Mouse (Mus musculus): ENCODE results near the gene Nop58. TPM values are rescaled to one million over a fixed set of nuclear protein-coding genes. Genes with fewer than 3 reads are reported as not detected.
A peak's percentile ranks its signal among the peaks of the same experiment; 100 is the strongest.

Gene Nop58
- polyA plus RNA-seq, 1 experiment from 2014 or later: 140 TPM

DNA sequence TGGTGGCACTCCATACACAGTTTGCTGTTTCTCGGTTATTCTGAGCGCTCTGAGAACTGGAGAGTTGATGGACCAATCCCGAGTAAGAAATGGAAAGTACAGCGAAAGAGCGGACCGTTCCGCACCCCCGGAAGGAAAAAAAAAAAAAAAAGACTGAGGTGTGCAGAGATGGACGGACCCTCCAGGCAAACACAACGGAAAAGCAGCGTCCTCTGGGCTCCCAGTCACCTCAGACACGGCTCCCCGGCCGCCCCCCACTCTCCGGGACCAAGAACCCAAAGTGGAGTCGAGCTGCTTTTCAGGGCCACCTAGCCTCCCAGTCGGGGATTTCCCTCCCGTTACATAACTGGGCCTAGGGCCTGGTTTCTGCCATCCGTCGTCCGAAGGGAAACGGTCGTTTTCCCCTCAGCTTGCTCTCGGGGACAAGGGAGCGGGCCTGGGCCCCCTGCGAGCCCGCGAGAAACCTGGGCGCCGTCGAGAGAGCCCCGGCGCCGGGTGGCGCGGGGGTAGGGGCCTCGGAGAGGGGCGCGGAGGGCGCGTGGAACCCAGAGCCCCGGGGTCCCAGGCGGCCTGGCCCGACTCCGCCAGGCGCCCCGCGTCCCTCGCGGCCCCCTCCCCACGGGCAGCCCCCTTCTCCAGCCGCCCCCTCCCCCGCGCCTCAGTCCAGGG is 14.7 kb upstream of the Nop58 start:
- peak; percentile 76 for ATAC-seq (ENCODE audit: low FRiP score)
- H3K9ac ChIP-seq (replicated peaks): peak overlapping the region; percentile 93
- no peaks in the 10 kb centered on the region for H3K9me3 ChIP-seq (replicated peaks)
- peaks cover 28% of the 10 kb centered on the region for H3K4me1 ChIP-seq
- peak overlapping the region; percentile 84 for H3K4me3 ChIP-seq (replicated peaks)
- WGBS: under 1% methylated on average over 52 of the region's 54 CpGs
- no peaks in the 10 kb centered on the region for H3K36me3 ChIP-seq
- H3K4me2 ChIP-seq: peak overlapping the region; percentile 82
- H3K27ac ChIP-seq (replicated peaks): peak overlapping the region; percentile 94
- H3K27me3 ChIP-seq (replicated peaks): no peaks in the 10 kb centered on the region

- Histone ChIP-seq H3K4me1 (peaks cover 28% of the 10 kb centered on the region), H3K27ac (replicated peaks) (peak within 1 kb of the TSS; percentile 94), H3K4me2 (peak within 1 kb of the TSS; percentile 82), H3K36me3 (no peaks in the 10 kb centered on the region), H3K9me3 (replicated peaks) (no peaks in the 10 kb centered on the region), H3K4me3 (replicated peaks) (peak within 1 kb of the TSS; percentile 84), H3K9ac (replicated peaks) (peak within 1 kb of the TSS; percentile 93), H3K27me3 (replicated peaks) (no peaks in the 10 kb centered on the region)
- 0% methylated on average over 36 of the region's 36 CpGs for WGBS
- peak; percentile 96 for ATAC-seq (ENCODE audit: low FRiP score)
Observed at GRCm38 (mm10) chr1:59670641-59671168, 14.1 kb upstream of the Nop58 start, which contains the start of gene Sumo1. TSS of gene Sumo1 (minus strand) at chr1:59670834.

DNA sequence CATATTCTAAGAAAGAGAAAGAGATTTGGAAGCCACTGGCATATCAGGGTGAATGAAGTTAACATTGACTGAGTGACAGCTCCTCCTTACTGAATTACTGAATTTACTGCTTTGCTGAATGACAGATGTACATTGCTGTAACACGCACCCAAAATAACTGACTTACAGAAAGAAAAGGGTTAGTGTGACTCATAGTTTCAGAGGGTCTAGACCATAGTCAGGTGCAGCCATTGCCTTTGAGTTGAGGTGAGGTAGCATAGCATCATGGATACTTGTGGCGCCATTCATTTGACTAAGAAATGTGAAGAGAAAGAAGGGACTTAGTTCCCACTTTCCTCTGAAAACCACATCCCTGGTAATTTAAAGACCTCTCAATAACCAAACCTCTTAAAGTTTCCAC is 11.1 kb upstream of the Nop58 start:
- Histone ChIP-seq H3K27ac (replicated peaks) (no peak overlapping the region), H3K9me3 (replicated peaks) (no peaks in the 10 kb centered on the region), H3K27me3 (replicated peaks) (no peaks in the 10 kb centered on the region), H3K9ac (replicated peaks) (no peak overlapping the region), H3K4me3 (replicated peaks) (no peak overlapping the region), H3K4me2 (no peak overlapping the region), H3K36me3 (no peaks in the 10 kb centered on the region), H3K4me1 (peaks cover 20% of the 10 kb centered on the region)
- WGBS: 97% methylated on average over 2 of the region's 2 CpGs
- ATAC-seq (ENCODE audit: low FRiP score): no peak

DNA sequence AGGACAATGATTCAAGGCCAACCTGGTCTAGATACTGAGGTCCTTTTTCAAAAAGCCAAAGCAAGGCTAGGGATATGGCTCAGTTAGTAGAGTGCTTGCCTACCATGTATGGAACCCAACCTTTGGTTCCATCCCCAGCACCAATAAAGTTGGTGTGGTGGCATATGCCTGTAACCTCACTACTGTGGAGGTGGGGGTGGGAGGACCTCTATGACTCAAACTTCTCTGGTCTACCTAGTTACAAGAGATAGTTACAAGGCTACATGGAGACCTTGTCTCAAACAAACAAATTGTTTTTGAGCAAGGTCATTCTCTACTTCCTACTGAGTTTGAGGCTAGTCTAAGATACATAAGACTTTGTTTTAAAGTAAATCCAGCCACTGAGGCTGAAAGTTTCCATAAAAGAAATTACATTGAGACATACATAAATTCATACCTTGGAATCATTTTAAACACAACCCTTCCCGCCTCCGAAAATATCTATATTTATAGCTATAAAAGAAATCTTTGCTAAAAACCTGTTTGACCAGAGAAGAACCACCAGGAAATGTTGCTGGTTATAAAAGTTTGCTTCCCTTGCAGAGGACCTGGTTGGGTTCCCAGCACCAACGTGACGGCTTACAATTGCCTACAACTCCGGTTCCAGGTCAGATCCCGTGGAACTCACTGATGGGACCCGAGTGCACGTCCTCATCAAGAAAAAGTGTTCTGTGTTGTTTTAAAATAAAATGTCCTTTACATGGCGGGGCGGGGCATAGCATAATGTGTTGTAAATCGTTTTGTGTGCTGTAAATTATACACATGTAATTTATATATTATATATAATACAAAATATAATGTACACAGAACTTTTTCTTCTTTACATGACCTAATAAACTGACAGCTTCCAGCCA is 599 bp upstream of the Nop58 start:
- Histone ChIP-seq H3K4me3 (replicated peaks) (peak overlapping the region; percentile 89), H3K4me2 (peak overlapping the region; percentile 94), H3K27ac (replicated peaks) (no peak overlapping the region), H3K27me3 (replicated peaks) (0 out of 2 replicates have a peak, but pooled peaks cover 11% of the 10 kb centered on the region), H3K36me3 (no peaks in the 10 kb centered on the region), H3K4me1 (peaks cover 22% of the 10 kb centered on the region), H3K9ac (replicated peaks) (peak overlapping the region; percentile 37; the same call in 1 of the 2 replicates), H3K9me3 (replicated peaks) (no peaks in the 10 kb centered on the region)
- peak; percentile 66 for ATAC-seq (ENCODE audit: low FRiP score)
- WGBS: 13% methylated on average over 11 of the region's 11 CpGs

GRCm38 (mm10) chr1:59687493-59687892 is 2.7 kb downstream of the Nop58 start:
- Histone ChIP-seq H3K4me2 (no peak overlapping the region), H3K4me1 (peaks cover 22% of the 10 kb centered on the region), H3K27me3 (replicated peaks) (0 out of 2 replicates have a peak, but pooled peaks cover 7% of the 10 kb centered on the region), H3K4me3 (replicated peaks) (no peak overlapping the region), H3K9me3 (replicated peaks) (no peaks in the 10 kb centered on the region), H3K36me3 (peaks cover 5% of the 10 kb centered on the region; the same call in 1 of the 2 replicates), H3K9ac (replicated peaks) (no peak overlapping the region), H3K27ac (replicated peaks) (no peak overlapping the region)
- WGBS: 82% methylated on average over 1 of the region's 1 CpGs
- no peak for ATAC-seq (ENCODE audit: low FRiP score)

DNA sequence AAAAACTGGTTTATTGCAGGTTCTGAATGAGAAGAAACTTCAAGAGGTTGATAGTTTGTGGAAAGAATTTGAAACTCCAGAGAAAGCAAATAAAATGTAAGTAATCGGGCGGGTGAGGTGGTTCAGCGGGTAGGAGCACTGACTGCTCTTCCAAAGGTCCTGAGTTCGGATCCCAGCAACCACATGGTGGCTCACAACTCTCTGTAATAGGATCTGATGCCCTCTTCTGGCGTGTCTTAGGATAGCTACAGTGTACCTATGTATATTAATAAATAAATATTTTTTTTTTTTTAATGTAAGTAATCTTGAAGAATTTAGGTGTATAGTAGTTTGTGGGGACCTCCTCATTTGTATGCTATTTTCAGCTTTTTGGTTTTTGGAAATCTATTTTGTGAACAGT is 5.7 kb downstream of the Nop58 start:
- no peak for ATAC-seq (ENCODE audit: low FRiP score)
- 95% methylated on average over 5 of the region's 5 CpGs for WGBS

DNA sequence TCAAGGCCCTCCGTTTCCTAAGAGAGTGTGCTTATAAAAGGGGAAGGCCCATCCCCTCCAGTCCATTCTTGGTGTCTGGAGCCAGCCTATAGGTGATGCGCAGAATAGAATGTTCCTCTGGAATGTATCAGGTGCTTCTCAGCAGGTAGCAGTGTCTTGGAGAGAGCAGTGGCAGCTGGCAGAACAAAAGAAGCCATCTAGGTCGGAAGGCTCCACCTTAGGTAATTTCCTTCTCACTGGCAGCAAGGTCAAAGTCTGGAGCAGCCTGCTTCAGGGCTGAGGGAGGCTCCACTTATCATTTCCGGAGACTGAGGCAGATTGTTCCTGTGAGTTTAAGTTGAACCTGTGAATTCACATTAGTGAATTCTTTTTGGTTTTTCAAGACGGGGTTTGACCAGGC is 13.0 kb downstream of the Nop58 start:
- Histone ChIP-seq H3K4me1 (no peaks in the 10 kb centered on the region), H3K4me3 (replicated peaks) (no peak overlapping the region), H3K4me2 (no peak overlapping the region), H3K9ac (replicated peaks) (no peak overlapping the region), H3K9me3 (replicated peaks) (no peaks in the 10 kb centered on the region), H3K36me3 (peaks cover 65% of the 10 kb centered on the region), H3K27ac (replicated peaks) (no peak overlapping the region), H3K27me3 (replicated peaks) (no peaks in the 10 kb centered on the region)
- WGBS: 88% methylated on average over 5 of the region's 5 CpGs
- ATAC-seq (ENCODE audit: low FRiP score): no peak

More for the DNA sequence above, 5.7 kb downstream of the Nop58 start:
- no peak overlapping the region for H3K4me2 ChIP-seq
- no peak overlapping the region for H3K27ac ChIP-seq (replicated peaks)
- no peak overlapping the region for H3K4me3 ChIP-seq (replicated peaks)
- no peak overlapping the region for H3K9ac ChIP-seq (replicated peaks)
- H3K36me3 ChIP-seq: peaks cover 21% of the 10 kb centered on the region
- H3K27me3 ChIP-seq (replicated peaks): no peaks in the 10 kb centered on the region
- H3K4me1 ChIP-seq: peaks cover 22% of the 10 kb centered on the region
- H3K9me3 ChIP-seq (replicated peaks): no peaks in the 10 kb centered on the region

DNA sequence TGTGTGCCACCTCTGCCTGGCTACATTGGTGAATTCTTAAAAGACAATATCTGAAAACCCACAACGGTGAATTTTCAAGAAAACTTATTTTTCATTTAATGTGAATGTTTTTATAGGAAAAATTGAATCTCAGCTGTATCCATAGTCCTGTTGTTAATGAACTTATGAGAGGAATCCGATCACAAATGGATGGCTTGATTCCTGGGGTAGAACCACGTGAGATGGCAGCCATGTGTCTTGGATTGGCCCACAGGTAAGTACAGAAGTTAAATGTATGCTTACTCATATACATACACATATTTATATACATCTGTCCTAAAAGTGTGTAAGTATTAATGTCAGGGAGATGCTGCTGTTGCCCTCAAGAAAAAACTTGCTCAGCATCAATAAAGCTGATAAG is 13.4 kb downstream of the Nop58 start:
- Histone ChIP-seq H3K4me2 (no peak overlapping the region), H3K4me1 (no peaks in the 10 kb centered on the region), H3K27me3 (replicated peaks) (no peaks in the 10 kb centered on the region), H3K9ac (replicated peaks) (no peak overlapping the region), H3K9me3 (replicated peaks) (no peaks in the 10 kb centered on the region), H3K36me3 (peaks cover 61% of the 10 kb centered on the region), H3K4me3 (replicated peaks) (no peak overlapping the region), H3K27ac (replicated peaks) (no peak overlapping the region)
- no peak for ATAC-seq (ENCODE audit: low FRiP score)
- 98% methylated on average over 3 of the region's 3 CpGs for WGBS

DNA sequence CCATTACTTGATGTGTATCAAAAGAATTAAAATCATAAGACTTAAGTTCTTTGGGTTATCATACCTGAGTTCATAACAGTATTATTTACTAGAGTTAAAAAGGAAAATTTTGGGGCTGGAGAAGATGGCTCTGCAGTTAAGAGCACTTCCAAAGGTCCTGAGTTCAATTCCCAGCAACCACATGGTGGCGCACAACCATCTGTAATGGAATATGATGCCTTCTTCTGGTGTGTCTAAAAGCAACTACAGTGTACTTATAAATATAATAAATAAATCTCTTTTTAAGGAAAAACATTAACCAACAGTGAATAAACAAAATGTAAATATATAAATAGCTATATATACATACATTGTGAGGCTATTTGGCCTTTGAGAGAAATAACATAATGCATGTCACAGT is 17.0 kb downstream of the Nop58 start:
- Histone ChIP-seq H3K27me3 (replicated peaks) (no peaks in the 10 kb centered on the region), H3K27ac (replicated peaks) (no peak overlapping the region), H3K4me2 (no peak overlapping the region), H3K36me3 (peaks cover 67% of the 10 kb centered on the region), H3K4me1 (no peaks in the 10 kb centered on the region), H3K9ac (replicated peaks) (no peak overlapping the region), H3K9me3 (replicated peaks) (no peaks in the 10 kb centered on the region), H3K4me3 (replicated peaks) (no peak overlapping the region)
- 100% methylated on average over 1 of the region's 1 CpGs for WGBS
- ATAC-seq (ENCODE audit: low FRiP score): no peak

DNA sequence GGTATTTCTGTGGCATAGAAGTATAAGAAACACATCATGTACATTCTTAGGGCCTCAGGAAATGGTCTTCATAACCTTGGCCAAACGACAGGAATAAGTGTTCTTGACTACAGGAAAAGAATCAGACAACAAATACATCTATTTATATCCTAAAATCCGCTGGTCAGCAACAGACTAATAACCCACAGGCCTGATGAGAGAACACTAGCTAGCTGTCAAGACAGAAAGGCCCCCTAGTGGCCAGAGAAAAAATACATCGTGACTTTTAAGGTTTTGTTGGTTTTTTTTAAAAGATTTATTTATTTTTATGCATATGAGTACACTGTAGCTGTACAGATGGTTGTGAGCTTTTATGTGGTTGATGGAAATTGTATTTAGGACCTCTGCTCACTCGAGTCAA is 35.1 kb downstream of the Nop58 start:
- Histone ChIP-seq H3K27me3 (replicated peaks) (no peaks in the 10 kb centered on the region), H3K4me1 (no peaks in the 10 kb centered on the region), H3K27ac (replicated peaks) (no peak overlapping the region), H3K4me3 (replicated peaks) (no peak overlapping the region), H3K9me3 (replicated peaks) (no peaks in the 10 kb centered on the region), H3K4me2 (no peak overlapping the region), H3K36me3 (peaks cover 29% of the 10 kb centered on the region), H3K9ac (replicated peaks) (no peak overlapping the region)
- ATAC-seq (ENCODE audit: low FRiP score): no peak
- 60% methylated on average over 4 of the region's 4 CpGs for WGBS

GRCm38 (mm10) chr1:59725661-59726060 is 40.9 kb downstream of the Nop58 start:
- WGBS: 60% methylated on average over 4 of the region's 4 CpGs
- ATAC-seq (ENCODE audit: low FRiP score): no peak

More at GRCm38 (mm10) chr1:59725661-59726060, 40.9 kb downstream of the Nop58 start:
- H3K4me3 ChIP-seq (replicated peaks): no peak overlapping the region
- H3K9ac ChIP-seq (replicated peaks): no peak overlapping the region
- no peaks in the 10 kb centered on the region for H3K9me3 ChIP-seq (replicated peaks)
- H3K4me1 ChIP-seq: no peaks in the 10 kb centered on the region
- no peak overlapping the region for H3K27ac ChIP-seq (replicated peaks)
- H3K27me3 ChIP-seq (replicated peaks): no peaks in the 10 kb centered on the region
- no peak overlapping the region for H3K4me2 ChIP-seq
- 0 out of 2 replicates have a peak, but pooled peaks cover 4% of the 10 kb centered on the region for H3K36me3 ChIP-seq
